Mouse (Mus musculus) CH12.LX (cell line): ENCODE measurements around the gene Oaz3. TPM values are rescaled to one million over a fixed set of nuclear protein-coding genes. Genes with fewer than 3 reads are reported as not detected.

Source experiments
- DNase-seq: peaks from one replicate; pipeline ENCODE4 v3.0.0-alpha.2; 2013; ENCODE audit errors: extremely low read depth
- H3K27ac ChIP-seq: 2 replicates; pipeline ENCODE4 v1.5.1; 2012; ENCODE audit warnings: low read depth, mild to moderate bottlenecking, control low read depth, moderate library complexity; ENCODE audit not compliant: insufficient read depth
- H3K27me3 ChIP-seq: replicated peaks from 2 replicates; pipeline ENCODE3; 2012; ENCODE audit warnings: inconsistent platforms
- H3K36me3 ChIP-seq, 2 experiments: replicated peaks in 1 of 2; 2 replicates each; pipeline versions ENCODE3 to v1.6.1; 2012; ENCODE audit warnings: inconsistent platforms in 1 of 2, low read length in 1 of 2, mild to moderate bottlenecking in 1 of 2, mixed read lengths in 1 of 2, moderate library complexity in 1 of 2; ENCODE audit not compliant: control insufficient read depth in 1 of 2, insufficient read depth in 1 of 2
- H3K4me1 ChIP-seq, 2 experiments: 2 replicates each; pipeline ENCODE4 v1.6.1; 2012; ENCODE audit warnings: inconsistent platforms in 1 of 2, moderate library complexity in 1 of 2; ENCODE audit not compliant: insufficient read depth in 2 of 2, control insufficient read depth in 1 of 2
- H3K4me2 ChIP-seq: 2 replicates; pipeline ENCODE4 v1.6.1; 2012; ENCODE audit warnings: low read depth, mild to moderate bottlenecking, control low read depth; ENCODE audit not compliant: poor library complexity, insufficient read depth, severe bottlenecking
- H3K4me3 ChIP-seq, 3 experiments: fragments of 150-350 bp in 1 of 3; sonication (generic) in 1 of 3; replicated peaks in 1 of 3; 2 replicates each; pipeline versions ENCODE3 to v1.5.1; 2011 to 2012; ENCODE audit warnings: low read depth in 2 of 3, low read length in 2 of 3, mild to moderate bottlenecking in 2 of 3, moderate library complexity in 2 of 3, control low read depth in 1 of 3, improper control_type of control experiment in 1 of 3, inconsistent platforms in 1 of 3, mixed read lengths in 1 of 3; ENCODE audit not compliant: poor library complexity in 1 of 3
- H3K79me2 ChIP-seq: replicated peaks from 2 replicates; pipeline ENCODE4 v1.6.1; 2012; ENCODE audit warnings: mild to moderate bottlenecking, moderate library complexity; ENCODE audit not compliant: control insufficient read depth, poor library complexity, insufficient read depth, severe bottlenecking; ENCODE audit errors: extremely low read depth
- H3K9ac ChIP-seq: 2 replicates; pipeline ENCODE4 v1.6.1; 2012; ENCODE audit warnings: low read depth, mild to moderate bottlenecking, control low read depth, moderate library complexity; ENCODE audit not compliant: insufficient read depth
- H3K9me3 ChIP-seq: replicated peaks from 2 replicates; pipeline ENCODE3; 2012; ENCODE audit warnings: low read length, inconsistent platforms, mixed read lengths
- E2F4 ChIP-seq: IDR thresholded peaks from 2 replicates; pipeline ENCODE4 v1.6.1; 2011; ENCODE audit warnings: low read depth, low read length, improper control_type of control experiment; ENCODE audit not compliant: insufficient replicate concordance
- ELF1 ChIP-seq: IDR thresholded peaks from 2 replicates; pipeline ENCODE4 v1.6.1; 2014; ENCODE audit warnings: low read depth, mild to moderate bottlenecking, inconsistent platforms, low read length, improper control_type of control experiment
- GABPA ChIP-seq: IDR thresholded peaks from 2 replicates; pipeline ENCODE4 v1.6.1; 2012; ENCODE audit warnings: low read depth, low read length, improper control_type of control experiment, inconsistent platforms; ENCODE audit not compliant: insufficient replicate concordance
- JUN ChIP-seq: IDR thresholded peaks from 2 replicates; pipeline ENCODE4 v1.6.1; 2011; ENCODE audit warnings: low read depth, mild to moderate bottlenecking, low read length, improper control_type of control experiment, moderate library complexity; ENCODE audit not compliant: insufficient read depth
- MAFK ChIP-seq: IDR thresholded peaks from 2 replicates; pipeline ENCODE4 v1.6.1; 2011; ENCODE audit warnings: low read length, improper control_type of control experiment; ENCODE audit not compliant: insufficient replicate concordance
- MAZ ChIP-seq: IDR thresholded peaks from 2 replicates; pipeline ENCODE4 v1.6.1; 2012; ENCODE audit warnings: low read depth, mild to moderate bottlenecking, inconsistent platforms, low read length, improper control_type of control experiment, moderate library complexity
- PAX5 ChIP-seq: IDR thresholded peaks from 2 replicates; pipeline ENCODE4 v1.6.1; 2012; ENCODE audit warnings: low read length, inconsistent platforms, mixed read lengths
- POLR2AphosphoS2 ChIP-seq: IDR thresholded peaks from 2 replicates; pipeline ENCODE4 v1.6.1; 2011; ENCODE audit warnings: low read depth, low read length, improper control_type of control experiment
- SIN3A ChIP-seq: IDR thresholded peaks from 2 replicates; pipeline ENCODE4 v1.6.1; 2012; ENCODE audit warnings: low read length, improper control_type of control experiment, inconsistent platforms
- USF1 ChIP-seq: IDR thresholded peaks from 2 replicates; pipeline ENCODE4 v1.6.1; 2014; ENCODE audit warnings: low read depth, mild to moderate bottlenecking, inconsistent platforms, low read length, improper control_type of control experiment
- dilution Hi-C: fragments of 300-500 bp; cut with MboI; formaldehyde crosslinking; loops from 2 replicates; pipeline ENCODE4 v1.14.3; 2020; ENCODE audit warnings: low sequenced_read_pairs; ENCODE audit not compliant: extremely low pct_unique_long_range_greater_than_20kb, extremely low pct_ligation_motif_present
- in situ Hi-C: fragments of 300-500 bp; cut with MboI; formaldehyde crosslinking; loops from 3 replicates; pipeline ENCODE4 v1.14.3; 2019; ENCODE audit warnings: low sequenced_read_pairs, low pct_ligation_motif_present, low pct_unique_long_range_greater_than_20kb, mixed read lengths
- polyA plus RNA-seq: library from polyadenylated mRNA; unstranded; fragments of >175 nt; gene quantifications from 2 replicates; pipeline ENCODE4 v1.2.1, GENCODE M21; 2012; ENCODE audit warnings: low read depth; ENCODE audit not compliant: insufficient read length
- total RNA-seq, 2 experiments: library from RNA; depleted of rRNA; stranded (reverse); fragments of 300-350 nt in 1 of 2; fragments of >200 nt in 1 of 2; gene quantifications; 2 replicates each; pipeline ENCODE4 v1.2.3; 2012 to 2014

The Oaz3 gene
- total and polyA plus RNA-seq, 3 experiments: 0.51 to 0.71 TPM; not detected in 1

DNA sequence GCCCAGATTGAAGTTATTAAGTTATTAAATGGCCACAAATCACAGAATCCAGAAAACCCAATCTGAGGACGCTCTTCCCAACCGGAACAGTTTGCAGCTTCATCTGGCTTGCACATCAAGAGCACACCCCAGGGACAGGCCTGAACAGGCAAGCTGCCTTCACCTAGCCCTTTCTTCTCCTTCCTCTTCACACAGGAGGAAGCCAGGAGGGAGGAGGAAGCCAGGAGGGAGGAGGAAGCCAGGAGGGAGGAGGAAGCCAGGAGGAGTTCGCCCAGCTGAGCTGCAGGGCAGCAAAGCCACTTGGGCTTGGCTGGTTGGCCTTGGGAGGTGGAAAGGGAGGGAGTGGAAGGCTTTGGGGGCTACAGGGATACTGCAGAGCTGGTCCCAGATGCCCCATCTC, 25.2 kb upstream of the Oaz3 start:
- dilution Hi-C loops: no loop called here
- H3K4me1 ChIP-seq: 0 out of 4 replicates have a peak, but pooled peaks cover 2 to 4% of the 10 kb centered on the region in 2 experiments
- in situ Hi-C loops: loop anchor here (25.0 kb wide), 1 partner anchor 143 kb away; no protein-coding TSS in a partner anchor

DNA sequence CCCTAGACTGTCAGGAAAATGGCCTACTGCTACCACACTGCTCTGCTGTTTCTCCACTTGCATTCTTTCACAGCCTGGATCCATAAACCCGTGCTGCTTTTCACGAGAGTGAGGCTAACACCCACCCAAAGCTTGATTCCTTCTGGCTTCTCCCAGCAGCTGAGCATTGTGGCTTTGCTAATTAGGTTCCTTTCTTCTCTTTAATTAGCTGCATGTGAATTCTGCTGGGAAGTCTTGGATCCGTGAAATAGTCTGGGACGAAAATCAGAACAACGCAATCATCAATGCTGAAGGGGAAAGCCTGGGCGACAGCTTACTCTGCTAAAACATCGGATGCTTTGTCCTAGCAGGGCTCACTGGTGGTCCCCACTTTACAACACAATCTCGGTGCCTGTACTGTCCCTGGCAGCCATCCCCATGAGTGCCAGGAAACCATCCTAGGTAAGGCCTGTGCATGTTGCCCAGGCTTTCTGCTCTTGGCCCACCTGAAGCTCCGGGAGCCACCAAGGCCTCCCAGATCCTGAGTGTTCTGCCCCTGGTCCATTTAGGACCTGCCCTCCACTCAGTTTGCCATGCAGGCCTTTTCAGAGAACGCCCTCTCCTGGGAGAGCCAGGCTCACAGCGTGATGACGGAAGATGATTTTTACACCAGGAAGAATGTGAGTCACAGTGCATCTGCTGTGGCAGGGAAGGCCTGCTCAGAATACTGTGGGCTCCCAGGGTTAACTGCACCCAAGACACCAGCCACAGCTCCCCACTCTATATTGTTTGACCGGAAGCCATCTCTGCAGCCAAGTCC, 22.1 kb upstream of the Oaz3 start:
- no peak overlapping the region for H3K4me3 ChIP-seq
- no peaks in the 10 kb centered on the region for H3K27me3 ChIP-seq
- H3K9ac ChIP-seq: no peak overlapping the region
- in situ Hi-C loops (loop anchor here (25.0 kb wide), 1 partner anchor 146 kb away; no protein-coding TSS in a partner anchor), dilution Hi-C loops (no loop called here)
- H3K9me3 ChIP-seq: no peaks in the 10 kb centered on the region
- DNase-seq: no peak
- no peak for TF ChIP-seq JUN
- no peaks in the 10 kb centered on the region for H3K79me2 ChIP-seq
- no peak overlapping the region for H3K27ac ChIP-seq
- H3K36me3 ChIP-seq: no peaks in the 10 kb centered on the region
- H3K4me1 ChIP-seq: 0 out of 4 replicates have a peak, but pooled peaks cover 2 to 4% of the 10 kb centered on the region in 2 experiments
- no peak overlapping the region for H3K4me2 ChIP-seq

More for the DNA sequence above, 25.2 kb upstream of the Oaz3 start:
- no peak overlapping the region for H3K4me3 ChIP-seq
- no peak for DNase-seq
- no peaks in the 10 kb centered on the region for H3K36me3 ChIP-seq
- no peaks in the 10 kb centered on the region for H3K27me3 ChIP-seq
- no peaks in the 10 kb centered on the region for H3K9me3 ChIP-seq
- TF ChIP-seq SIN3A: no peak
- no peak for TF ChIP-seq ELF1
- no peak for TF ChIP-seq MAZ
- TF ChIP-seq POLR2AphosphoS2: no peak
- no peak for TF ChIP-seq USF1
- no peak for TF ChIP-seq E2F4
- no peak for TF ChIP-seq PAX5
- no peak for TF ChIP-seq MAFK
- TF ChIP-seq, all 38 proteins: peak for 0
- no peaks in the 10 kb centered on the region for H3K79me2 ChIP-seq
- no peak overlapping the region for H3K9ac ChIP-seq
- no peak overlapping the region for H3K27ac ChIP-seq
- H3K4me2 ChIP-seq: no peak overlapping the region

DNA sequence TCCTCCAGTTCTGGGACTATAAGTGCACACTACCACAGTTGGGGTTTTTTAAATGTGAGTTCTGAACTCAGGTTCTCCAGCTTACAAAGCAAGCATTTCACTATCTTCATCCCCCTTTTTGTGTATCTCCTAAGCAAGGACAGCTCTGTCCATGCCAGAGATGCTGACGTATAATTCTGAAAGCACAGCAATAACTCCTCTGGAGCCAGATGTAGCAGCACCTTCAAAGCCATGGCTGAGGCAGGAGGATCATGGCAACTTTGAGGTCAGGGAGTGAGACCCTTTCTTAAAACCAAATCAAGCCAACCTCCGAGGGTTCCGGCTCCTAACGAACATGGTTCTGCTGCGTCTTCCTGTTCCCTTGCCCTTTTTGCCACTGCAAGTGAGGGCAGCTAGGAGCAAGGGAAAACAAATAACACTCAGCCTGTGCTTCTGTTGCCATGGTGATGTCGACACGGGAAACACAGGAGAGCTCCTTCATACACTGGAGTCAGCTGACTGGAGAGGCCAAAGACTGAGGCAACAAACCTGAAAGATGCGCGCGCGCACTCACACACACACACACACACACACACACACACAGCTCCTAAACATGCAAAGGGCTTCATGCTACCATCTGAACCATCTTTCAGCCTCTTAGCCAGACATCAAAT, 20.3 kb upstream of the Oaz3 start:
- Histone ChIP-seq H3K79me2 (no peaks in the 10 kb centered on the region), H3K27ac (no peak overlapping the region), H3K27me3 (no peaks in the 10 kb centered on the region), H3K9ac (no peak overlapping the region), H3K4me1 (0 out of 4 replicates have a peak, but pooled peaks cover 2 to 3% of the 10 kb centered on the region in 2 experiments), H3K36me3 (no peaks in the 10 kb centered on the region), H3K9me3 (no peaks in the 10 kb centered on the region), H3K4me3 (no peak overlapping the region), H3K4me2 (no peak overlapping the region)
- no peak for DNase-seq
- dilution Hi-C loops (no loop called here), in situ Hi-C loops (loop anchor here (25.0 kb wide), 1 partner anchor 148 kb away; no protein-coding TSS in a partner anchor)
- TF ChIP-seq GABPA: no peak
